Mouse (Mus musculus): Measurements from ENCODE around the gene Ccdc15. TPM values are rescaled to one million over a fixed set of nuclear protein-coding genes. Genes with fewer than 3 reads are reported as not detected.

The Ccdc15 gene
- polyA plus RNA-seq, 2 experiments = 3.3 to 6.4 TPM

GRCm38 (mm10) chr9:37362084-37362483 is 13.9 kb upstream of the Ccdc15 start:
- H3K27ac ChIP-seq (replicated peaks; ENCODE audit: low read depth, low read length) = no peak overlapping the region
- no peak overlapping the region for H3K4me2 ChIP-seq (replicated peaks; ENCODE audit: low read depth, low read length, severe bottlenecking)
- no peak overlapping the region for H3K9ac ChIP-seq (ENCODE audit: low read depth, low read length, severe bottlenecking)
- H3K9me3 ChIP-seq (ENCODE audit: control insufficient read depth, low read length) = no peaks in the 10 kb centered on the region
- DNase-seq (ENCODE audit: low spot score) (no peak), ATAC-seq (ENCODE audit: low FRiP score, low read depth) (no peak)
- no peaks in the 10 kb centered on the region for H3K27me3 ChIP-seq (ENCODE audit: control insufficient read depth, insufficient read depth, low read length)
- no peak for TF ChIP-seq POLR2A (IDR thresholded peaks at IDR 0.05; ENCODE audit: borderline replicate concordance, extremely low read depth, insufficient read depth, insufficient read length)
- no peaks in the 10 kb centered on the region for H3K36me3 ChIP-seq (ENCODE audit: control insufficient read depth, insufficient read depth, low read length)
- H3K4me1 ChIP-seq (ENCODE audit: control insufficient read depth, insufficient read depth, low read length) = peaks cover 6% of the 10 kb centered on the region; the same call in 1 of the 2 replicates
- no peak overlapping the region for H3K4me3 ChIP-seq (replicated peaks; ENCODE audit: low read length)

- H3K4me3 ChIP-seq (replicated peaks; ENCODE audit: low read length) = no peak overlapping the region
- peak; percentile 62 for DNase-seq (ENCODE audit: low spot score)
- ATAC-seq (ENCODE audit: low FRiP score, low read depth) = peak; percentile 76
- no peaks in the 10 kb centered on the region for H3K27me3 ChIP-seq (ENCODE audit: control insufficient read depth, insufficient read depth, low read length)
- no peak overlapping the region for H3K4me2 ChIP-seq (replicated peaks; ENCODE audit: low read depth, low read length, severe bottlenecking)
- H3K36me3 ChIP-seq (ENCODE audit: control insufficient read depth, insufficient read depth, low read length) = no peaks in the 10 kb centered on the region
- TF ChIP-seq POLR2A (IDR thresholded peaks at IDR 0.05; ENCODE audit: borderline replicate concordance, extremely low read depth, insufficient read depth, insufficient read length) = no peak
- peak overlapping the region; percentile 15 for H3K27ac ChIP-seq (replicated peaks; ENCODE audit: low read depth, low read length)
- 52% methylated on average over 6 of the region's 6 CpGs for WGBS
- peaks cover 6% of the 10 kb centered on the region; the same call in 1 of the 2 replicates for H3K4me1 ChIP-seq (ENCODE audit: control insufficient read depth, insufficient read depth, low read length)
- no peak overlapping the region for H3K9ac ChIP-seq (ENCODE audit: low read depth, low read length, severe bottlenecking)
- no peaks in the 10 kb centered on the region for H3K9me3 ChIP-seq (ENCODE audit: control insufficient read depth, low read length)
Measured at GRCm38 (mm10) chr9:37359331-37360220, 11.3 kb upstream of the Ccdc15 start.

GRCm38 (mm10) chr9:37358713-37359330 is 10.6 kb upstream of the Ccdc15 start:
- H3K27ac ChIP-seq (replicated peaks; ENCODE audit: low read depth, low read length) = no peak overlapping the region
- DNase-seq (ENCODE audit: low spot score) = no peak
- no peak overlapping the region for H3K4me3 ChIP-seq (replicated peaks; ENCODE audit: low read length)
- no peaks in the 10 kb centered on the region for H3K27me3 ChIP-seq (ENCODE audit: control insufficient read depth, insufficient read depth, low read length)
- no peaks in the 10 kb centered on the region for H3K36me3 ChIP-seq (ENCODE audit: control insufficient read depth, insufficient read depth, low read length)
- no peak for TF ChIP-seq POLR2A (IDR thresholded peaks at IDR 0.05; ENCODE audit: borderline replicate concordance, extremely low read depth, insufficient read depth, insufficient read length)
- no peaks in the 10 kb centered on the region for H3K9me3 ChIP-seq (ENCODE audit: control insufficient read depth, low read length)
- 81% methylated on average over 7 of the region's 7 CpGs for WGBS
- peaks cover 6% of the 10 kb centered on the region; the same call in 1 of the 2 replicates for H3K4me1 ChIP-seq (ENCODE audit: control insufficient read depth, insufficient read depth, low read length)
- no peak overlapping the region for H3K9ac ChIP-seq (ENCODE audit: low read depth, low read length, severe bottlenecking)
- ATAC-seq (ENCODE audit: low FRiP score, low read depth) = no peak
- no peak overlapping the region for H3K4me2 ChIP-seq (replicated peaks; ENCODE audit: low read depth, low read length, severe bottlenecking)

GRCm38 (mm10) chr9:37354485-37354884 is 6.3 kb upstream of the Ccdc15 start:
- 73% methylated on average over 1 of the region's 1 CpGs for WGBS
- Histone ChIP-seq H3K9me3 (ENCODE audit: control insufficient read depth, low read length) (no peaks in the 10 kb centered on the region), H3K4me2 (replicated peaks; ENCODE audit: low read depth, low read length, severe bottlenecking) (no peak overlapping the region), H3K27me3 (ENCODE audit: control insufficient read depth, insufficient read depth, low read length) (no peaks in the 10 kb centered on the region), H3K4me1 (ENCODE audit: control insufficient read depth, insufficient read depth, low read length) (peaks cover 2% of the 10 kb centered on the region; the same call in 1 of the 2 replicates), H3K4me3 (replicated peaks; ENCODE audit: low read length) (no peak overlapping the region), H3K36me3 (ENCODE audit: control insufficient read depth, insufficient read depth, low read length) (no peaks in the 10 kb centered on the region), H3K27ac (replicated peaks; ENCODE audit: low read depth, low read length) (no peak overlapping the region), H3K9ac (ENCODE audit: low read depth, low read length, severe bottlenecking) (no peak overlapping the region)
- ATAC-seq (ENCODE audit: low FRiP score, low read depth) (no peak), DNase-seq (ENCODE audit: low spot score) (no peak)
- TF ChIP-seq POLR2A (IDR thresholded peaks at IDR 0.05; ENCODE audit: borderline replicate concordance, extremely low read depth, insufficient read depth, insufficient read length) = no peak

GRCm38 (mm10) chr9:37351266-37351665 is 3.0 kb upstream of the Ccdc15 start:
- DNase-seq (ENCODE audit: low spot score) = no peak

More at GRCm38 (mm10) chr9:37351266-37351665, 3.0 kb upstream of the Ccdc15 start:
- no peak overlapping the region for H3K4me2 ChIP-seq (replicated peaks; ENCODE audit: low read depth, low read length, severe bottlenecking)
- no peaks in the 10 kb centered on the region for H3K36me3 ChIP-seq (ENCODE audit: control insufficient read depth, insufficient read depth, low read length)
- no peak for ATAC-seq (ENCODE audit: low FRiP score, low read depth)
- H3K27me3 ChIP-seq (ENCODE audit: control insufficient read depth, insufficient read depth, low read length) = no peaks in the 10 kb centered on the region
- no peak for TF ChIP-seq POLR2A (IDR thresholded peaks at IDR 0.05; ENCODE audit: borderline replicate concordance, extremely low read depth, insufficient read depth, insufficient read length)
- H3K4me3 ChIP-seq (replicated peaks; ENCODE audit: low read length) = no peak overlapping the region
- peaks cover 11% of the 10 kb centered on the region for H3K4me1 ChIP-seq (ENCODE audit: control insufficient read depth, insufficient read depth, low read length)
- no peak overlapping the region for H3K9ac ChIP-seq (ENCODE audit: low read depth, low read length, severe bottlenecking)
- H3K27ac ChIP-seq (replicated peaks; ENCODE audit: low read depth, low read length) = no peak overlapping the region
- WGBS = 61% methylated on average over 2 of the region's 2 CpGs
- H3K9me3 ChIP-seq (ENCODE audit: control insufficient read depth, low read length) = no peaks in the 10 kb centered on the region

Measured in limb, embryonic 14.5 days (tissue).